Mouse (Mus musculus) kidney, adult 2 months (tissue): ENCODE data around the gene Arhgdia. TPM values are rescaled to one million over a fixed set of nuclear protein-coding genes. Genes with fewer than 3 reads are reported as not detected.

Source experiments
- DNase-seq: peaks from one replicate; pipeline ENCODE4 v3.0.0; 2021
- H3K27ac ChIP-seq: fragments of 200-500 bp; 2 replicates; pipeline ENCODE4 v1.5.1; 2012; ENCODE audit warnings: low read depth, low read length, control low read depth, inconsistent platforms; ENCODE audit not compliant: insufficient read depth
- H3K27me3 ChIP-seq: fragments of 200-500 bp; replicated peaks from 2 replicates; pipeline ENCODE4 v1.6.1; 2012; ENCODE audit warnings: mild to moderate bottlenecking, moderate library complexity, low read length, inconsistent platforms; ENCODE audit not compliant: control insufficient read depth, insufficient read depth
- H3K36me3 ChIP-seq: fragments of 200-500 bp; 2 replicates; pipeline ENCODE4 v1.6.1; 2012; ENCODE audit warnings: mild to moderate bottlenecking, moderate library complexity, low read length, inconsistent platforms; ENCODE audit not compliant: control insufficient read depth, insufficient read depth
- H3K4me1 ChIP-seq: fragments of 200-500 bp; 2 replicates; pipeline ENCODE4 v1.6.1; 2011; ENCODE audit warnings: low read length; ENCODE audit not compliant: control insufficient read depth, insufficient read depth
- H3K4me3 ChIP-seq: fragments of 200-500 bp; 2 replicates; pipeline ENCODE4 v1.5.1; 2011; ENCODE audit warnings: mild to moderate bottlenecking, low read depth, low read length, control low read depth; ENCODE audit not compliant: insufficient read depth
- CTCF ChIP-seq: fragments of 200-500 bp; conservative IDR thresholded peaks from 2 replicates; pipeline ENCODE4 v1.5.1; 2011; ENCODE audit warnings: low read depth, mild to moderate bottlenecking, control low read depth, low read length, moderate library complexity, mixed read lengths; ENCODE audit not compliant: insufficient read depth, insufficient read length
- POLR2A ChIP-seq: fragments of 200-500 bp; IDR thresholded peaks from one replicate; pipeline ENCODE4 v1.6.1; 2011; ENCODE audit warnings: low read depth, low read length, control low read depth
- WGBS: fragments of 180-500 bp; shearing (Covaris S2); methylation state at CpG from one replicate; pipeline ENCODE4 v1.1.7; 2018; 5-methylcytosine and 5-hydroxymethylcytosine counted together
- polyA plus RNA-seq: library from polyadenylated mRNA; depleted of rRNA; stranded (reverse); fragments of >200 nt; gene quantifications from 2 replicates; pipeline ENCODE4 v1.2.3, GENCODE M21; 2012

The Arhgdia gene
- polyA plus RNA-seq, 1 experiment = 543 TPM

DNA sequence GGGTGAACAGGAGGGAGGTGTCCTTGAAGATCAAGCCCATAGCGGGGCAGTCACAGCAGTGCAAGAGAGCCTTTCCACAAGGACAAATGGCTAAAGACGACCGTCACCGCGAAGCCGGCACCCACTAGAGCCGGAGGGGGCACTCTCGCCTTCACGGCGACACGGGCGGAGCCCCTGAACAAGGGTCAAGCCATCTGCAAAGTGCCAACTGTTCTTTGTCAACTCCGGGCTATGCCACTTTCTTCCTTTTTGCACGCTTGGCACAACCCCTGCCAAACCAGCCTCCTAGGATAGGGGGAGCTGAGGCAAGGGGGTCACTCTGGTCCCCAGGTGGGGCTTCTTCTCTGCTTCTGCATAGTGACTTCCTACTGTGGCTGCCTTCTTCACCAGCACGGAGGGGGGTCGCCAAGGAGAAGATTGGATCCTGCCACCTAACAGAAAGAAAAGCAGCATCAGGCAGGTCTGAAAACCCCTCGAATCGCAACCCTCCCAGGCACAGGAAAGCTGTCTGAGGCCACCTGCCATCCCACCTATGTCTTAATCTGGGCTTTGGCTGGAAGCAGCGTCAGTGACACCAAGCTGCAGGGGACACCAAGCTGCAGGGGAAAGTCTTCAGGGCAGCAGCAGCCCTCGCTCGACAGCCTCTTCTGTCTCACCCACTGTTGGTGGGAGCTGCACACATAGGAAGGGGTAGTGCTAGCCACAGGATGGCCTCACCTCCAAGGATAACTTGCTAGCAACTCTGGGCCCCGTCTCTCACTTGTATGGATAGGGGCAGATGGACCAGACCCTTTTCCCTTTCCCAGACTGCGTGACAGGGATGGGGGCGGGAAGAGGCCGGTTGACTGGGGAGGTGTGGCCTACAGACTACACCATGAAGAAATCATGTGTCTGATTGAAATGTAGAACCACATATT lies 37.5 kb upstream of the Arhgdia start:
- peaks cover 7% of the 10 kb centered on the region for H3K36me3 ChIP-seq
- TF ChIP-seq POLR2A = no peak
- no peak for TF ChIP-seq CTCF
- WGBS = 88% methylated on average over 25 of the region's 25 CpGs
- no peak for DNase-seq
- H3K27me3 ChIP-seq = no peaks in the 10 kb centered on the region
- H3K4me1 ChIP-seq = peaks cover 15% of the 10 kb centered on the region
- H3K27ac ChIP-seq = 0 out of 2 replicates have a peak overlapping the region, but pooled peaks have one; percentile 1
- H3K4me3 ChIP-seq = no peak overlapping the region

DNA sequence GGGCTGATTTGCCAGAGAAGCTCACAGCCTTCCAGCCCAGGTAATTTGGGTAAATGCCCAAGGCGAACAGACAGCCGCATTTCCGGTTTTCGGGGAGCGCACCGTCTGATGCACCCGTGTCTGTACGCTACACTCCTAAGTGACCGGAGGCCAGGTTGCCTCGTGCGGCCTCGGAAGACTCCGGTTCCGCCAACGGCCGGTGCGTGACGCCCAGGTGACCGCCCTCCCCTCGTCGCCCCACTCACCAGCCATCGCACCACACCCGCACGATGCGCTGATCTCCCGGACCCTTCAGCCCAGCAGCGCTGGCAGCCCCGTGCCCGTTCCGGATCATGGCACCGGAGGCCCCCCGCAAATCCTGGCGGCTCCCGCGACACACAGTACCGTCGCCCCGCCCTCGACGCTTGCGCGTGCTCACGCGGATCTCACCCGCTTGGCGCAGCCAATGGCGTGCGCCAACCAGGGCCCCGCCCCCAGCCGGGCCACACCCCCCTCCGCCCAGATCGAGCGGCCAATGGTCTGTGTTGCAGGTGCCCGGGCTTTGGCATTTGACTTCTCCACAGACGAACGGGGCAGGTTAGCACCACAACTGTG lies 36.2 kb upstream of the Arhgdia start, which contains the start of gene Pcyt2:
Gene Pcyt2 (minus strand): TSS at position 418 of the 594 bp plus-strand sequence.
- Histone ChIP-seq H3K27me3 (no peaks in the 10 kb centered on the region), H3K4me1 (peaks cover 14% of the 10 kb centered on the region), H3K36me3 (peaks cover 5% of the 10 kb centered on the region; the same call in 1 of the 2 replicates), H3K4me3 (peak within 1 kb of the TSS; percentile 83), H3K27ac (peak within 1 kb of the TSS; percentile 95)
- peak; percentile 98 for DNase-seq
- WGBS = under 1% methylated on average over 56 of the region's 56 CpGs
- TF ChIP-seq POLR2A (no peak), CTCF (no peak)

DNA sequence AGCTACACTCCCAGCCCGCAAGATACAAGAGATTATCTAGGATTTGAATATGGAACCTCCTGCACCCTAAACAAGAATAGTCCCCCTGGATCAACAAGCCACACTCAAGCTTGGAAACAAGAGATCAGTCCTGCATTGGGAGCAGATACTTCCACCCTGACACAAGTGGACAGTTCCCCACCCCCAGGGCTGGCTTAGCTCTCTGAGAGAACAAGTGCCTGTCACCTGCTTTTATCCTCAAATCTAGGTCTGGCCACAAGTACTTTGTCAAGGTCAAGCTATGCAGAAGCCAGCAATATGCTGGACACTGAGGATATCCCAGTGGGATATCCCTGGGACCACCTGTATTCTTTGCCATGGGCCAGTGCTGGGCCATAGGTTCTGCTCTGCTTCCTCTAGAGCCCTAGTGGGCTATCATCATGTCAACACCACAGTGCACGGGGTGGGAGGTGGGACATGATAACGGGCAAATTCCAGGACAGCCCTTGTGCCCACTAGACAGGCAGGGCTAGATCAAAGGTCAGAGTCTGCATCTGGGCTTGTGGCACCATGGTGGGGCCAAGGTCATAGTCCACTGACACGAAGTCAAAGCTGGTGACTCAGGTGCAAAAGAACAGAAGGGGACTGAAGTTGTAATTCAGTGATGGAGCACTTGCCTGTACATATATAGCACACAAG lies 35.3 kb upstream of the Arhgdia start:
- peak; percentile 88 for DNase-seq
- no peaks in the 10 kb centered on the region for H3K27me3 ChIP-seq
- H3K4me3 ChIP-seq = peak overlapping the region; percentile 83
- no peak for TF ChIP-seq POLR2A
- no peak for TF ChIP-seq CTCF
- WGBS = 36% methylated on average over 4 of the region's 4 CpGs
- H3K36me3 ChIP-seq = peaks cover 6% of the 10 kb centered on the region; the same call in 1 of the 2 replicates
- peaks cover 14% of the 10 kb centered on the region for H3K4me1 ChIP-seq
- H3K27ac ChIP-seq = peak overlapping the region; percentile 95

DNA sequence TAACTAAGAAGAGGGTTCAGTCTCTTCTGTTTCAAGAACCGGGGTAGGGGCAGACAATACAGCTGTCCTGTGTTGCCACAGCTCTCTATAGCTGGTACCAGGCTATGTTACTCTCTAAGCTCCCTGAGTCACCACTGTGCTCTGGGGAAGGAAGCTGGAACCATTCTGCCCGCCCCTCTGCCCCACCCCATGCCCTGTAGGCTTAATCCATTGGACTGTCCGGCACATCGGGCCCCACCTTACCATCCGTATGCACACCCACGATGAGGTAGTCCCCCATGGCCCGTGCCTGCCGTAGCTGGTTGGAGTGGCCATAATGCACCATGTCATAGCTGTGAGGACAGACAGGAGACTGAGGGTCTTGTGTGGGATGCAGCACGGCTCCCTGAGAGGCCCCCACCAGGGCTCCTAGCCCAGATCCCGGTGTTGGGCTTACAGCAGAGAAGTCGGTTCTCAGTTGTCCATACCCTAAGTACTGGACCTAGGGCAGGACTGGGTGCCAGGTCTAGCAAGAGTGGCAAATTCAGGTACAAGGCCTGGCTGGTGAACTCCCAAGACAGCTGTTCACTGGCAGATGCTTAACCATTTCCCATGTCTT lies 34.3 kb upstream of the Arhgdia start:
- Histone ChIP-seq H3K27ac (no peak overlapping the region), H3K4me3 (peak overlapping the region; percentile 5; the same call in 1 of the 2 replicates), H3K27me3 (no peaks in the 10 kb centered on the region), H3K4me1 (peaks cover 14% of the 10 kb centered on the region), H3K36me3 (peaks cover 6% of the 10 kb centered on the region; the same call in 1 of the 2 replicates)
- 78% methylated on average over 11 of the region's 11 CpGs for WGBS
- DNase-seq = no peak
- TF ChIP-seq CTCF = no peak
- TF ChIP-seq POLR2A = no peak

DNA sequence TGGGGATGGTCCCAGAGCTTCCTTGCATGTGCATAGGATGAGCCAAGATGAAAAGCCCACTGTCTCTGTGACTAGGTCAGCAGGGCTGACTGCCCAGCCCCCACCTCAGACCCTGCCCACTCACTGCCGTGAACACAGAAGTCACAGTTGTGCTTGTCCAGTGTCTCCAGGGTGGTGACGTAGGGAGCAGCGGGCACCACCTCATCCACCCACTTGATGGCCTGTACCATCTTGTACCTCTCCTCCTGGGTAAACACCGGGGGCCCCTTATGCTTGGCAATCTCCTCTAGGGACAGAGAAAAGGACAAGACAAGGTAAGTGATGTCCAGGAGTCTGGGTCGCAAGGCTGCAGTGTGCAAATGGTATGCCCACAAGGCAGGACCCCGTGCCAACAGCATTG lies 33.7 kb upstream of the Arhgdia start:
- Histone ChIP-seq H3K36me3 (peaks cover 6% of the 10 kb centered on the region; the same call in 1 of the 2 replicates), H3K4me1 (peaks cover 14% of the 10 kb centered on the region), H3K27me3 (no peaks in the 10 kb centered on the region), H3K4me3 (no peak overlapping the region), H3K27ac (no peak overlapping the region)
- 91% methylated on average over 6 of the region's 6 CpGs for WGBS
- TF ChIP-seq CTCF = no peak
- no peak for DNase-seq

DNA sequence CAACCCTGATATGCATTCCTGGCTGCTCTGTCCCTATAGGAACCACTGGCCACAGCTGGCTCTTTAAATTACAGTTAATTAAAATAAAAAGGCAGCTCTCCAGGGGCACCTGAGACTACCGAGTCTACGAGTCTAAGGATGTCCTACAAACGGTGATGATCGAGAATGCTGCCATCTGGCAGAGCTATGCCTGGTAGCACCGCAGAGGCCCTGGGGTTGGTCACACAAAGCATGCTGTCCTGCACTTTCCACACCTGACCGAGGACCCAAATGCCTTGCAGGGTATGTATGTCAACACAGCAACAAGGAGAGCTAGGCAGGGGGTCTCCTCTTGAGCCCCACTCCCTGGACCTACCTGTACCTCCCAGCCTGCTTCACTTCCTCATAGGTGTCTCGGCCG lies 32.6 kb upstream of the Arhgdia start:
- peaks cover 15% of the 10 kb centered on the region for H3K4me1 ChIP-seq
- WGBS = 81% methylated on average over 8 of the region's 8 CpGs
- peaks cover 6% of the 10 kb centered on the region; the same call in 1 of the 2 replicates for H3K36me3 ChIP-seq
- TF ChIP-seq POLR2A = no peak
- no peak for TF ChIP-seq CTCF
- no peak for DNase-seq
- no peak overlapping the region for H3K27ac ChIP-seq
- H3K27me3 ChIP-seq = no peaks in the 10 kb centered on the region
- H3K4me3 ChIP-seq = no peak overlapping the region
